Mouse (Mus musculus) megakaryocyte, embryonic 14.5 days (primary cell): ENCODE data around the gene Emc6. TPM values are rescaled to one million over a fixed set of nuclear protein-coding genes. Genes with fewer than 3 reads are reported as not detected.

Experiments
- H3K27me3 ChIP-seq: replicated peaks from 2 replicates; pipeline ENCODE3; 2012; ENCODE audit warnings: inconsistent platforms
- H3K36me3 ChIP-seq: replicated peaks from 2 replicates; pipeline ENCODE3; 2012; ENCODE audit warnings: low read length, inconsistent platforms, mixed read lengths
- H3K4me1 ChIP-seq: 2 replicates; pipeline ENCODE4 v1.6.1; 2012; ENCODE audit warnings: inconsistent platforms
- H3K4me3 ChIP-seq: replicated peaks from 2 replicates; pipeline ENCODE3; 2012; ENCODE audit warnings: moderate library complexity, mild to moderate bottlenecking, inconsistent platforms
- H3K9me3 ChIP-seq: 2 replicates; pipeline ENCODE4 v1.6.1; 2012; ENCODE audit warnings: inconsistent platforms
- FLI1 ChIP-seq: IDR thresholded peaks from 2 replicates; pipeline ENCODE4 v1.6.1; 2012; ENCODE audit warnings: low read length, inconsistent platforms, mixed read lengths
- GATA1 ChIP-seq: IDR thresholded peaks from 3 replicates; pipeline ENCODE4 v1.6.1; 2012; ENCODE audit warnings: mixed read lengths, low read length, inconsistent platforms, borderline replicate concordance
- polyA plus RNA-seq: library from polyadenylated mRNA; stranded (reverse); fragments of >175 nt; gene quantifications from 2 replicates; pipeline ENCODE4 v1.2.3, GENCODE M21; 2012; ENCODE audit warnings: low replicate concordance; ENCODE audit not compliant: insufficient read depth

Emc6 gene
- 170 and 286 TPM in 2 replicates for polyA plus RNA-seq

DNA sequence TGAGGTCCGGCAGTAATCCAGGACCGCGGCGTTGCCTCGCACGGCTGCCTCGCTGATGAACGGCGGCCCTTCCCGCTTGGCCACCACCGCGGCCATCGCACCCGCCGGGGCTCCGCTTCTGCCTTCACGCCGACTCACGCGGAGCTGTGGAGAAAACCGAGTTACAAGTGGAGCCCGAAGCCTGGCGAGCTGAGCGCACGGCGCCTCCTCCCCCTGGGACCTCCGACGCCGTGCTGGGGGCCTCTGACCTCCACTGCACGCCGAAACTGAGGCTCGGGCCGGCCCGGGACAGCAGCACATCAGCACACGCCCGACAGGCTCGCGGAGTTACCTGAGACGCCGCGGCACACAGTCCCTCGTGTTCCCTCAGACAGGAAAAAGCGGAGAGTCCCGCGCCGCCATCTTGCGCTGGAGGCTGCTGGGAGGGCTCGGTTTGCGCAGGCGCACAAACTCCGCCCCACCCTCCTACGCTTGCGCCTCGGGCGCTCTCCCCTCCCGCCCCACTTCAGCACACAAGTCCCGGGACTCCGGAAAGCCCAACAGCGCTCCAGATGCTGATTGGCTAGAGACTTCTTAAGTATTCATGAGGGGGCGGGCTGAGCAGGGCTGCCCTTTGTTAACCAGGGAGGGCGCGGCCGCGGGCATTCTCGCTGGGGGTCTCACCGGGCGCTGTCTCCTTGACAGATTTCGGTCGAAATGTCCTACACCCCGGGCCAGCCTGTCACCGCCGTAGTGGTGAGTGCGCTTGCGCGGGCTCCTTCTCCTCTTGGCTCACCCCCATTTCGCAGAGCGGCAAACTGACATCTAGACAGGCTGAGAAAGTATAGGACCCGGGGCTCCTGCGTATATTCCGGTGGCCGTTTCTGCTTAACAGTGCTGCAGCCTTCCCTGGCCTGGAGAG, at the start of gene Emc6, which contains the start of gene Tax1bp3:
TSS of gene Emc6 (minus strand) at position 430 of the 901 bp plus-strand sequence.
TSS of gene Tax1bp3 (plus strand) at position 476 of the 901 bp plus-strand sequence.
- Histone ChIP-seq H3K4me3 (peak within 1 kb of the TSS; percentile 99), H3K4me1 (peaks cover 39% of the 10 kb centered on the region), H3K36me3 (peaks cover 41% of the 10 kb centered on the region), H3K9me3 (no peaks in the 10 kb centered on the region), H3K27me3 (no peaks in the 10 kb centered on the region)
- no peak for TF ChIP-seq FLI1
- TF ChIP-seq GATA1: no peak

DNA sequence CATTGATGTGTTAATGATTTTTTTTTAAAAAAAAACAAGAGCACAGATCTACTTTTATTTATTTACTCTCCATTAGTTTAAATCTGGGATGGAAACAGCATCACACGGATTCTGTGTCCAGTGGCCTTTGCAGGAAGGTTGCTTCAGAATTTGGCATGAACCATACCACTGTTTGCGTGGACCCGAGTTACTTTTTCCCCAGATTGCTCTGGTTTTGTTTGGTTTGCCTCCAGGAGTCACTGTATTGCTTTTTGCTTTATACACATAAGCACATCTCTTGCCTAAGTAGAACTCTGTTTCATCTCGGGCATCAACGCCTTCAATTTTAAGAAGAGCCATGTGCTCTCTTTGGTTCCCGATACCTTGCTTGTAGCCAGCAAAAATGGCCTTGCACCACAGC, 49.0 kb upstream of the Emc6 start:
- Histone ChIP-seq H3K36me3 (peaks cover 21% of the 10 kb centered on the region), H3K9me3 (no peaks in the 10 kb centered on the region), H3K4me1 (peaks cover 6% of the 10 kb centered on the region; the same call in 1 of the 2 replicates), H3K4me3 (no peak overlapping the region), H3K27me3 (peaks cover 16% of the 10 kb centered on the region)
- no peak for TF ChIP-seq FLI1
- TF ChIP-seq GATA1: no peak

DNA sequence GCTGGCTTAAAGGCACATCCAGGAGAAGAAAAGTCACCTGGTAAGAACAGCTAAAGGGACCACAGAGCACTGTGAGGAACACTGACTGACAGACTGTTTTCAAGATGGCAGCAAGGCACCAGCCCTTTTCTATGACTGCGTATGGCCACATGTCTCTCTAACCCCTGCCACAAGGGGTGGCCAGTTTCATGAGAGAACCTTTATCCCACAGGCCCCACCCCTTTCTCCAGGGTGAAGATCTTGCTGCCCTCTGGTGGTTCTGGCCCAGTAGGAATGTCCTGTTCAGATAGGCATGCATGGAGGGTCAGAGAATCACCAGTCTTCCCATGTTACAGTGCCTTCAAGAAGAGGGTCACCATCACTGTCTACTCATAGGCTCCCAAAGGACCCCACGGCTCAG, 47.1 kb upstream of the Emc6 start:
- H3K9me3 ChIP-seq: no peaks in the 10 kb centered on the region
- TF ChIP-seq GATA1: no peak
- no peak for TF ChIP-seq FLI1
- peaks cover 4% of the 10 kb centered on the region; the same call in 1 of the 2 replicates for H3K4me1 ChIP-seq
- H3K27me3 ChIP-seq: peaks cover 12% of the 10 kb centered on the region
- H3K4me3 ChIP-seq: no peak overlapping the region
- peaks cover 34% of the 10 kb centered on the region for H3K36me3 ChIP-seq

DNA sequence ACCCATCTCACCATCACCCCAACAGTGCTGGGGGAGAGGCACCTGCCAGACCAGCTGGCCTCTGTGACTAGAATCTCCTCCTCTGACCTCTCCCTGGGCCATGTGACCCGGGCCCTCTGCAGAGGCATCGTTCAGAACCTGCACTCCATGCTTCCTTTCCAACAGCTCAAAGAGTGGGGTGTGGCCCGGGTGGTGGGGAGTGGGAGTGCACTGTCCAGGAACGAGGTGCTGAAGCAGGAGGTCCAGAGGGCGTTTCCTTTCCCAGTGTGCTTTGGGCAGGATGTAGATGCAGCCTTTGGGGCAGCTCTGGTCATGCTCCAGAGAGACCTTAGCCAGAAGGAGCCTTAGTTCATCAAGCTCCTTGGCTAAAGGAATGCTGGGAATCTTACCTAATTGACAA, 46.0 kb upstream of the Emc6 start:
- Histone ChIP-seq H3K9me3 (no peaks in the 10 kb centered on the region), H3K4me3 (no peak overlapping the region), H3K27me3 (peaks cover 9% of the 10 kb centered on the region), H3K4me1 (peaks cover 4% of the 10 kb centered on the region; the same call in 1 of the 2 replicates), H3K36me3 (peaks cover 45% of the 10 kb centered on the region)
- no peak for TF ChIP-seq FLI1
- no peak for TF ChIP-seq GATA1

DNA sequence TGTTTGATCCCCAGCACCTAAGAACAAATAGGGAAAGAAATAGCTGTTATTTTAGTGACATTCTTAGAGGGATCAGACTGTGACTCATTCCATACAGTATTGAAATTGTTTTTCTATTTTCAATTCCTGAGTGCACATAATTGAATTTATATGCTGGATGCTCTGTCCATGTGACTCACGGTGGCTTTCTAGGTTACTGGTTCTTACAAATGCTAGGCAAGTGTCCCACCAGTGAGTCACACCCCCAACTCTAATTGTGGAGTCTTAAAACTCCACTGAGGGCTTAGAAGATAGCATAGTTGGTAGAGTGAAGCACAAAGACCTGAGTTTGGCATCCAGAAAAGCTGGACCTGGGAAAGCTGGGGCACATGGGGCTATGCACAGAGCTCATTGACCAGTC, 43.8 kb upstream of the Emc6 start:
- TF ChIP-seq GATA1: no peak
- no peak for TF ChIP-seq FLI1
- Histone ChIP-seq H3K27me3 (peaks cover 1% of the 10 kb centered on the region), H3K36me3 (peaks cover 61% of the 10 kb centered on the region), H3K4me3 (no peak overlapping the region), H3K4me1 (peaks cover 4% of the 10 kb centered on the region; the same call in 1 of the 2 replicates), H3K9me3 (no peaks in the 10 kb centered on the region)

DNA sequence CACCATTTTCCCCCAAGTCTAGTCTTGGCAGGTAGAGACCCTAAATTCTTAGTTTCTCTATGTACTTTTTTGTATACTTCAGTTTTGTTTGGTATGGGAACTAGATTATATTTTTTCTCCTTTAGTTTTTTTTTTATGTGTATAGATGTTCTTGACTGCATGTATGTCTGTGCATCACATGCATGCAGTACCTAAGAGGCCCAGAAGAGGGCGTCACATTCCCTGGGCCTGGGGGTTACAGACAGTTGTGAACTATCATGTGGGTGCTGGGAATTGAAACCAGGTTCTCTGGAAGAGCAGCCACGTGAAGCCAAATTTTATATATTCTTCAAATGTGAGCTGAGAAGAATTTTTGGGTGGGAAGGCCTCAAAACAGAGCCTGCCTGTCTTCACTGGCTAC, 42.8 kb upstream of the Emc6 start:
- no peak for TF ChIP-seq FLI1
- peaks cover 4% of the 10 kb centered on the region; the same call in 1 of the 2 replicates for H3K4me1 ChIP-seq
- H3K27me3 ChIP-seq: no peaks in the 10 kb centered on the region
- no peaks in the 10 kb centered on the region for H3K9me3 ChIP-seq
- peaks cover 70% of the 10 kb centered on the region for H3K36me3 ChIP-seq
- no peak overlapping the region for H3K4me3 ChIP-seq

DNA sequence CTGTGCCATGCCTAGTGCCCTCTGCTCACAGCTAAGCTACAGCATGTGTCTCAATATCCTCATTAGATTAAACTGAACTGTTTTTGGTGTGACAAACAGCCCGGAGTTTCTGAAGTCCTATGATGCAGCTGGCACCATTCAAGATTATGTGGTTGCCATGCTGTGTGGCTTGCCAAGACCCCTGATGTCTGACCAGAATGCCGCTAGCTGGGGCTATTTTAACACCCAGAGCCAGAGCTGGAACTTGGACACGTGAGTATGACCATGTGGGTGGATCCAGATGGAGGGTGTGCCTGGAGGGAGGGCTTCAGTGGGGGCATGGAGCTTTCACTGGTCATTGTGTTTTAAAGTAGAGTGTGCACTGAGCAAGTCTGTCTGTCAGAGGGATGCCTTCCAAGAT, 37.1 kb upstream of the Emc6 start:
- TF ChIP-seq GATA1 (no peak), FLI1 (no peak)
- H3K36me3 ChIP-seq: peaks cover 71% of the 10 kb centered on the region
- peaks cover 12% of the 10 kb centered on the region for H3K4me1 ChIP-seq
- no peak overlapping the region for H3K4me3 ChIP-seq
- H3K27me3 ChIP-seq: no peaks in the 10 kb centered on the region
- no peaks in the 10 kb centered on the region for H3K9me3 ChIP-seq

DNA sequence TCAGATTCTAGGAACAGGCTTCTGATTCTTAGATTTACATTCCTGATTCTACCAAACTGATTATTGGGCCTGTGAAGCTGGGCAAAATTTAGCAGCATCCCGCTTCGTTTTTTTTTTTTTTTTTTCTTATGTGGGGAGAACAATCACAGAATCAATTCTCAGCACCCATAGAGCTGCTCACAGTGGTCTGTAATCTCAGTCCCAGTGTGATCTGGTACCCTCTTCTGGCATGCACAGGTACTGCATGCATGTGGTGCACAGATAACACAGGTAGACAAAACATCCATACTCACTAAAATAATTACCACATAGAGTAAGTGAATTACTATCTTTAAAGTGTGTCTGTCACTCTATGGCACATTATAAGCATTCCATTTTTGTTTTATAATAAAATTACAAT, 30.8 kb upstream of the Emc6 start:
- Histone ChIP-seq H3K4me1 (peaks cover 9% of the 10 kb centered on the region), H3K27me3 (no peaks in the 10 kb centered on the region), H3K36me3 (peaks cover 65% of the 10 kb centered on the region), H3K4me3 (no peak overlapping the region), H3K9me3 (no peaks in the 10 kb centered on the region)
- no peak for TF ChIP-seq GATA1
- no peak for TF ChIP-seq FLI1

DNA sequence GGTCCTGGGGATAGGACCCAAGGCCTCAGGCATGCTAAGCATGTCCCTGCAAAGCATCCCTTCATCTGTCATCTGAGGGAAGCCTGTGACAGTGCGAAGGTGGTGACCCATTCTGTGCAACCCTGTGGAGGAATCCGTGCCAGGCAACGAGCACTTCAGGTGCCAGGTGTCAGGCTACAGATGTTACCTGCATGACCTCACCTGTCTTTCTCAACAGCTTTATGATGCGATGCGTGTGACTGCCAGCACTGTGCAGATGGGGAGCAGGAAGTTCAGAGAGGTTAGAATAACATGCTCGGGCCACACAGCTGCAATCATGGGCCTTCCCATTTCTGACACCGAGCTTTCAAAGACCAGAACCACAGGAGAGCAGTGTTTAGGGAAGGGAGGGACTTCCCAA, 28.4 kb upstream of the Emc6 start:
- Histone ChIP-seq H3K36me3 (peaks cover 54% of the 10 kb centered on the region), H3K9me3 (no peaks in the 10 kb centered on the region), H3K4me3 (no peak overlapping the region), H3K4me1 (peaks cover 28% of the 10 kb centered on the region), H3K27me3 (no peaks in the 10 kb centered on the region)
- TF ChIP-seq GATA1 (no peak), FLI1 (no peak)

DNA sequence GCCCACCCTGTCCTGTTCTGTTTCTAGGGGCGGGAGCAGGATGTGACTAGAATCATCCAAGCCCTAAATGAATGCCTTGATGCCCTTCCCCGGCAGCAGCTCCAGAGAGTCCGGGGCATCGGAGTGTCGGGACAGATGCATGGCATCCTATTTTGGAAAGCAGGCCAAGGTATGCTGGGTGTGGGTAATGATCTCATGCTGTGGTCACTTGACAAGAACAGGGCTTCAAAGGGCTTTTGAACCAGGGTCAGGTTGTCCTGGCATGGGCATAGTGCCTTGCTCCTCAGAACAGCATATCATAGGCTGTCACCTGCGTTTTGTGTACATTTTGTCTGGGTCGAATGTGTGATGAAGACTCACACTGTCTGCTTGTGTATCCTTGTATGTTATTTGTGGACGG, 27.1 kb upstream of the Emc6 start:
- Histone ChIP-seq H3K36me3 (peaks cover 47% of the 10 kb centered on the region), H3K4me1 (peaks cover 31% of the 10 kb centered on the region), H3K4me3 (no peak overlapping the region), H3K9me3 (no peaks in the 10 kb centered on the region), H3K27me3 (no peaks in the 10 kb centered on the region)
- TF ChIP-seq GATA1: no peak

DNA sequence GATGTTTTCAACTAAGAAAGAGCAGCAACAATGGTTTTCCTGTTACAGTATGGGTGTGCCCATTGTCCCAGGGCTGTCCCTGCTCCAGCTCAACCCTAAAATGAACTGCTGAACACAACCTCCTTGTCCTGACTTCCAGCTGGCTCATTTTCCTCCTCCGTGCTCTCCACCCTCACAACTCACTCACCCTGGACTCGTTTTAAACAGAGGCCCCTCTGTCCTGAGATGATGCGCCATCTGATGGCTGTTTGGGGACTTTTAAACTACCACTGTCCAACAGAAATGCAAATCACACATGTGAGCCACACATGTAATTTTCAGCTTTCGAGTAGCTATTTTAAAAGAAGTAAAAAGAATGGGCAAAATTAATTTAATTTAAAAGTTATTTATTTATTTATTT, 24.8 kb upstream of the Emc6 start:
- peaks cover 32% of the 10 kb centered on the region for H3K36me3 ChIP-seq
- H3K4me1 ChIP-seq: peaks cover 53% of the 10 kb centered on the region
- H3K27me3 ChIP-seq: no peaks in the 10 kb centered on the region
- no peaks in the 10 kb centered on the region for H3K9me3 ChIP-seq
- H3K4me3 ChIP-seq: peak overlapping the region; percentile 42
- TF ChIP-seq FLI1 (no peak), GATA1 (no peak)
